Mouse (Mus musculus): ENCODE measurements around the gene Gm4737. TPM values are rescaled to one million over a fixed set of nuclear protein-coding genes. Genes with fewer than 3 reads are reported as not detected.
A peak's percentile ranks its signal among the peaks of the same experiment; 100 is the strongest.

Gm4737 gene
- polyA plus RNA-seq, 1 experiment from 2014 or later = 1.3 TPM

GRCm38 (mm10) chr16:46165305-46165704, 10.4 kb upstream of the Gm4737 start:
- no peak for DNase-seq (ENCODE audit: low spot score)

GRCm38 (mm10) chr16:46151141-46151540, 3.7 kb downstream of the Gm4737 start:
- no peaks in the 10 kb centered on the region for H3K36me3 ChIP-seq (ENCODE audit: control insufficient read depth, insufficient read depth, low read length)
- peak; percentile 39; the same call in 1 of the 2 replicates for TF ChIP-seq CTCF (IDR thresholded peaks at IDR 0.05; ENCODE audit: low read depth)
- TF ChIP-seq EP300 (optimal IDR thresholded peaks at IDR 0.05) = no peak
- H3K4me1 ChIP-seq (replicated peaks; ENCODE audit: control insufficient read depth, insufficient read depth) = no peaks in the 10 kb centered on the region
- H3K27ac ChIP-seq (replicated peaks) = no peak overlapping the region
- no peak overlapping the region for H3K4me3 ChIP-seq (ENCODE audit: low read depth, low read length)
- no peak overlapping the region for H3K4me2 ChIP-seq (replicated peaks; ENCODE audit: low read depth)
- DNase-seq (ENCODE audit: low spot score) (no peak), ATAC-seq (ENCODE audit: low FRiP score, low TSS enrichment) (no peak)
- H3K9ac ChIP-seq (ENCODE audit: low read length) = no peak overlapping the region
- no peaks in the 10 kb centered on the region for H3K9me3 ChIP-seq (ENCODE audit: control insufficient read depth, low read length)
- H3K27me3 ChIP-seq (ENCODE audit: control insufficient read depth, insufficient read depth, low read length) = no peaks in the 10 kb centered on the region

More at GRCm38 (mm10) chr16:46165305-46165704, 10.4 kb upstream of the Gm4737 start:
- 67% methylated on average over 4 of the region's 4 CpGs for WGBS
- H3K4me2 ChIP-seq (replicated peaks; ENCODE audit: low read depth) = no peak overlapping the region
- ATAC-seq (ENCODE audit: low FRiP score, low TSS enrichment) = no peak
- H3K4me1 ChIP-seq (replicated peaks; ENCODE audit: control insufficient read depth, insufficient read depth) = no peaks in the 10 kb centered on the region
- no peak for TF ChIP-seq CTCF (IDR thresholded peaks at IDR 0.05; ENCODE audit: low read depth)
- no peak for TF ChIP-seq EP300 (optimal IDR thresholded peaks at IDR 0.05)
- H3K27ac ChIP-seq (replicated peaks) = no peak overlapping the region
- no peak overlapping the region for H3K9ac ChIP-seq (ENCODE audit: low read length)
- no peaks in the 10 kb centered on the region for H3K9me3 ChIP-seq (ENCODE audit: control insufficient read depth, low read length)
- H3K4me3 ChIP-seq (ENCODE audit: low read depth, low read length) = no peak overlapping the region
- H3K27me3 ChIP-seq (ENCODE audit: control insufficient read depth, insufficient read depth, low read length) = no peaks in the 10 kb centered on the region
- H3K36me3 ChIP-seq (ENCODE audit: control insufficient read depth, insufficient read depth, low read length) = no peaks in the 10 kb centered on the region

GRCm38 (mm10) chr16:46148661-46149341, 6.1 kb downstream of the Gm4737 start:
- H3K4me2 ChIP-seq (replicated peaks; ENCODE audit: low read depth) = no peak overlapping the region
- no peak overlapping the region for H3K27ac ChIP-seq (replicated peaks)
- no peak overlapping the region for H3K4me3 ChIP-seq (ENCODE audit: low read depth, low read length)
- 55% methylated on average over 3 of the region's 3 CpGs for WGBS
- H3K9ac ChIP-seq (ENCODE audit: low read length) = no peak overlapping the region
- no peak for DNase-seq (ENCODE audit: low spot score)
- H3K9me3 ChIP-seq (ENCODE audit: control insufficient read depth, low read length) = no peaks in the 10 kb centered on the region
- H3K27me3 ChIP-seq (ENCODE audit: control insufficient read depth, insufficient read depth, low read length) = no peaks in the 10 kb centered on the region
- ATAC-seq (ENCODE audit: low FRiP score, low TSS enrichment) = no peak
- no peaks in the 10 kb centered on the region for H3K36me3 ChIP-seq (ENCODE audit: control insufficient read depth, insufficient read depth, low read length)
- H3K4me1 ChIP-seq (replicated peaks; ENCODE audit: control insufficient read depth, insufficient read depth) = no peaks in the 10 kb centered on the region
- no peak for TF ChIP-seq EP300 (optimal IDR thresholded peaks at IDR 0.05)
- no peak for TF ChIP-seq CTCF (IDR thresholded peaks at IDR 0.05; ENCODE audit: low read depth)

GRCm38 (mm10) chr16:46146962-46147361, 7.9 kb downstream of the Gm4737 start:
- DNase-seq (ENCODE audit: low spot score) = no peak
- no peak for TF ChIP-seq CTCF (IDR thresholded peaks at IDR 0.05; ENCODE audit: low read depth)
- no peak for TF ChIP-seq EP300 (optimal IDR thresholded peaks at IDR 0.05)
- Histone ChIP-seq H3K36me3 (ENCODE audit: control insufficient read depth, insufficient read depth, low read length) (no peaks in the 10 kb centered on the region), H3K27ac (replicated peaks) (no peak overlapping the region), H3K9ac (ENCODE audit: low read length) (no peak overlapping the region), H3K9me3 (ENCODE audit: control insufficient read depth, low read length) (no peaks in the 10 kb centered on the region), H3K4me3 (ENCODE audit: low read depth, low read length) (no peak overlapping the region), H3K27me3 (ENCODE audit: control insufficient read depth, insufficient read depth, low read length) (no peaks in the 10 kb centered on the region), H3K4me1 (replicated peaks; ENCODE audit: control insufficient read depth, insufficient read depth) (no peaks in the 10 kb centered on the region), H3K4me2 (replicated peaks; ENCODE audit: low read depth) (no peak overlapping the region)
- no peak for ATAC-seq (ENCODE audit: low FRiP score, low TSS enrichment)
- WGBS = 45% methylated on average over 3 of the region's 3 CpGs

GRCm38 (mm10) chr16:46122238-46122637, 32.6 kb downstream of the Gm4737 start:
- no peak overlapping the region for H3K4me3 ChIP-seq (ENCODE audit: low read depth, low read length)

GRCm38 (mm10) chr16:46121420-46121819, 33.5 kb downstream of the Gm4737 start:
- H3K9me3 ChIP-seq (ENCODE audit: control insufficient read depth, low read length) = no peaks in the 10 kb centered on the region
- H3K4me2 ChIP-seq (replicated peaks; ENCODE audit: low read depth) = no peak overlapping the region
- H3K27me3 ChIP-seq (ENCODE audit: control insufficient read depth, insufficient read depth, low read length) = no peaks in the 10 kb centered on the region
- DNase-seq (ENCODE audit: low spot score) (no peak), ATAC-seq (ENCODE audit: low FRiP score, low TSS enrichment) (no peak)
- no peaks in the 10 kb centered on the region for H3K4me1 ChIP-seq (replicated peaks; ENCODE audit: control insufficient read depth, insufficient read depth)
- TF ChIP-seq EP300 (optimal IDR thresholded peaks at IDR 0.05) (no peak), CTCF (IDR thresholded peaks at IDR 0.05; ENCODE audit: low read depth) (peak; percentile 62)
- H3K4me3 ChIP-seq (ENCODE audit: low read depth, low read length) = no peak overlapping the region
- 26% methylated on average over 2 of the region's 2 CpGs for whole genome bisulfite sequencing
- H3K36me3 ChIP-seq (ENCODE audit: control insufficient read depth, insufficient read depth, low read length) = no peaks in the 10 kb centered on the region
- H3K27ac ChIP-seq (replicated peaks) = no peak overlapping the region
- no peak overlapping the region for H3K9ac ChIP-seq (ENCODE audit: low read length)

More at GRCm38 (mm10) chr16:46122238-46122637, 32.6 kb downstream of the Gm4737 start:
- H3K9me3 ChIP-seq (ENCODE audit: control insufficient read depth, low read length) = no peaks in the 10 kb centered on the region
- TF ChIP-seq EP300 (optimal IDR thresholded peaks at IDR 0.05) (no peak), CTCF (IDR thresholded peaks at IDR 0.05; ENCODE audit: low read depth) (no peak)
- H3K4me2 ChIP-seq (replicated peaks; ENCODE audit: low read depth) = no peak overlapping the region
- no peak for DNase-seq (ENCODE audit: low spot score)
- no peaks in the 10 kb centered on the region for H3K27me3 ChIP-seq (ENCODE audit: control insufficient read depth, insufficient read depth, low read length)
- no peaks in the 10 kb centered on the region for H3K4me1 ChIP-seq (replicated peaks; ENCODE audit: control insufficient read depth, insufficient read depth)
- no peak for ATAC-seq (ENCODE audit: low FRiP score, low TSS enrichment)
- H3K27ac ChIP-seq (replicated peaks) = no peak overlapping the region
- H3K36me3 ChIP-seq (ENCODE audit: control insufficient read depth, insufficient read depth, low read length) = no peaks in the 10 kb centered on the region
- H3K9ac ChIP-seq (ENCODE audit: low read length) = no peak overlapping the region
